Mouse (Mus musculus): ENCODE data around the gene Cep95. TPM values are rescaled to one million over a fixed set of nuclear protein-coding genes. Genes with fewer than 3 reads are reported as not detected.

Cep95 gene
- polyA plus RNA-seq, 1 experiment from 2014 or later: 22.6 TPM

DNA sequence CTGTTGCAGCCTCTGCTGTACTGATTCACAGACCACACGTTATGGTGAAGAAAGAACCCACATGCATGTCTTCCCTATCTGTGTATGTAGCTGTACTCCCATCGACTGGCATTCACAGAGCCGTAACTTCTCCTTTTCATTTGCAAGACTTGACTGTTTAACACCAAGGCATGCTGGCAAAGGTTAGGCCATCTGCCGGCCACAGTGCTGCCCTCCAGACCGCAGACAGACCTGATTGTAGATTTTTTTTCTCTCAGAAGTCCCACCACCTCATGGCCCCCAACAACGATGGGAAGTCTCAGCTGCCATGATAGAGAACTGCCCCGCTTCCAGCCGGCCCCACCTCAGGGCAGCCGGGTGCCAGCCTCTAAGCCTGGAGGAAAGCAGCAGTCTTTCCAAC, 30.5 kb downstream of the Cep95 start:
- no peak for DNase-seq (ENCODE audit: low spot score)
- Histone ChIP-seq H3K4me2 (ENCODE audit: low read depth, low read length) (no peak overlapping the region), H3K4me3 (ENCODE audit: low read depth, low read length) (no peak overlapping the region), H3K9me3 (replicated peaks; ENCODE audit: control insufficient read depth, low read length) (no peaks in the 10 kb centered on the region), H3K27ac (replicated peaks; ENCODE audit: low read depth, low read length) (no peak overlapping the region), H3K4me1 (ENCODE audit: control insufficient read depth, insufficient read depth, low read length) (0 out of 2 replicates have a peak, but pooled peaks cover 2% of the 10 kb centered on the region), H3K9ac (replicated peaks; ENCODE audit: low read length) (no peak overlapping the region), H3K27me3 (ENCODE audit: control insufficient read depth, insufficient read depth, low read length) (no peaks in the 10 kb centered on the region), H3K36me3 (replicated peaks; ENCODE audit: control insufficient read depth, insufficient read depth, low read depth, low read length) (peaks cover 8% of the 10 kb centered on the region)
- ATAC-seq (replicated peaks; ENCODE audit: insufficient number of reproducible peaks, low FRiP score, low TSS enrichment, low read depth): no peak
- 92% methylated on average over 9 of the region's 9 CpGs for WGBS

- Histone ChIP-seq H3K27me3 (ENCODE audit: control insufficient read depth, insufficient read depth, low read length) (no peaks in the 10 kb centered on the region), H3K4me2 (ENCODE audit: low read depth, low read length) (no peak overlapping the region), H3K4me3 (ENCODE audit: low read depth, low read length) (no peak overlapping the region), H3K9me3 (replicated peaks; ENCODE audit: control insufficient read depth, low read length) (no peaks in the 10 kb centered on the region), H3K4me1 (ENCODE audit: control insufficient read depth, insufficient read depth, low read length) (no peaks in the 10 kb centered on the region), H3K9ac (replicated peaks; ENCODE audit: low read length) (no peak overlapping the region), H3K36me3 (replicated peaks; ENCODE audit: control insufficient read depth, insufficient read depth, low read depth, low read length) (peaks cover 8% of the 10 kb centered on the region), H3K27ac (replicated peaks; ENCODE audit: low read depth, low read length) (no peak overlapping the region)
- DNase-seq (ENCODE audit: low spot score) (no peak), ATAC-seq (replicated peaks; ENCODE audit: insufficient number of reproducible peaks, low FRiP score, low TSS enrichment, low read depth) (no peak)
- WGBS: 81% methylated on average over 6 of the region's 6 CpGs
Observed at GRCm38 (mm10) chr11:106820252-106820651, 31.2 kb downstream of the Cep95 start.

DNA sequence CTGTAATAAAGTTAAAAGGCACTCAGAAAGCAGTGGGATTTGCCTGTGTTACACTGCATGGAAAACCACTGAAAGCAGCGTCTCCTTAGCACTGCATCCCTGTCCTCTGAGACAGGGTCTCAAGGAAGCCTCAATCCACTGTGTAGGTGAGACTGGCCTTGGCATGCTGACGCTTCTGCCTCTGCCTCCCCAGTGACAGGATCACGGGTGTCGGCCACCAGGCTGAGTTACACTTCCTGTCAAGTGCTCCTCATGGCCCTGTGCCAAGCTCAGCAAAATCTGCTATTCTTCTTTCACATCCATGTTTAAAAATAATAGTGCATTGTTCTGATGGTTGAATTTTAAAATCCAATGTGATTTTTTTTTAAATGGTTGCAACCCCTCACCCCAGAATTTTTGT, 31.9 kb downstream of the Cep95 start:
- Histone ChIP-seq H3K4me3 (ENCODE audit: low read depth, low read length) (no peak overlapping the region), H3K4me1 (ENCODE audit: control insufficient read depth, insufficient read depth, low read length) (no peaks in the 10 kb centered on the region), H3K36me3 (replicated peaks; ENCODE audit: control insufficient read depth, insufficient read depth, low read depth, low read length) (peaks cover 6% of the 10 kb centered on the region), H3K27me3 (ENCODE audit: control insufficient read depth, insufficient read depth, low read length) (no peaks in the 10 kb centered on the region), H3K27ac (replicated peaks; ENCODE audit: low read depth, low read length) (no peak overlapping the region), H3K9me3 (replicated peaks; ENCODE audit: control insufficient read depth, low read length) (no peaks in the 10 kb centered on the region), H3K9ac (replicated peaks; ENCODE audit: low read length) (no peak overlapping the region), H3K4me2 (ENCODE audit: low read depth, low read length) (no peak overlapping the region)
- DNase-seq (ENCODE audit: low spot score) (no peak), ATAC-seq (replicated peaks; ENCODE audit: insufficient number of reproducible peaks, low FRiP score, low TSS enrichment, low read depth) (no peak)
- WGBS: 70% methylated on average over 4 of the region's 4 CpGs

DNA sequence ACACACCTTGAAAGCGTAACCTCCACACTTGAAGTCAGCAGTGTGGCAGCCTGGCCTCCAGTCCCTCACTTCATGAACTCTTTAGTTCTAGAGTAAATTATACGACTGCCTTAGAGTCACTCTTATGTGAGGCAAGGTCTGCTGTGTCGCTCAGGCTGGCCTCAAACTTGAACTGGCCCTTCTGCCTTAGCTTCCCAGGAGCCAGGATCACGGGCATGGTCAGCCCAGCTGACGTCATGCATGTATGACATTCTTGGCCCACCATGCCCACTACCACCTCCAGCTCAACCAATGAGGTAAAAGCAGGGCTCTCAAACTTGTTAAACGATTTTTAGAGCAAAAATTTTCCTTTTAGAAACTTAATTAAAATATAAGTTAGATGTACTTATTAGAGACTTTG, 32.3 kb downstream of the Cep95 start:
- Histone ChIP-seq H3K4me2 (ENCODE audit: low read depth, low read length) (no peak overlapping the region), H3K4me1 (ENCODE audit: control insufficient read depth, insufficient read depth, low read length) (no peaks in the 10 kb centered on the region), H3K9ac (replicated peaks; ENCODE audit: low read length) (no peak overlapping the region), H3K4me3 (ENCODE audit: low read depth, low read length) (no peak overlapping the region), H3K27me3 (ENCODE audit: control insufficient read depth, insufficient read depth, low read length) (no peaks in the 10 kb centered on the region), H3K36me3 (replicated peaks; ENCODE audit: control insufficient read depth, insufficient read depth, low read depth, low read length) (peaks cover 6% of the 10 kb centered on the region), H3K9me3 (replicated peaks; ENCODE audit: control insufficient read depth, low read length) (no peaks in the 10 kb centered on the region), H3K27ac (replicated peaks; ENCODE audit: low read depth, low read length) (no peak overlapping the region)
- WGBS: 87% methylated on average over 6 of the region's 6 CpGs
- ATAC-seq (replicated peaks; ENCODE audit: insufficient number of reproducible peaks, low FRiP score, low TSS enrichment, low read depth) (no peak), DNase-seq (ENCODE audit: low spot score) (no peak)

DNA sequence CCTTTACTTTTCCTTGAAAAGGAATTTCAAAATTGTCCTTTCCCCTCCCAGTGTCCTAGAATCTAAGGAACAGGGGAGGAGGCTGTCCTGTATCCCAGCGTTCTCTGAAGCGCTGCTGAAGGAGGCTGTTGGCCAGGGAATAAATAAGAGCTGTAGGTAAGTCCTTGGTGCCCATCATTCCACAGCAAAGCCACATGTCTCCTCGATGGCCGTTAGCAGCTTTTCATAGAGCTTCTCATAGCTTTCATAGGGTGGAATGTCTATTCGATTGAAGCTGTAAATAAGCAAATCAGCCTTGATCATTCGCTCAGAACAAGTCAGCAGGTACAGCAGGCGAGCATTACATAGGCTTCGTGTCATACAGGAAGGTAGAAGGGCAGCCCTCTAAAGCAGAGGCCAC, 33.4 kb downstream of the Cep95 start:
- DNase-seq (ENCODE audit: low spot score) (no peak), ATAC-seq (replicated peaks; ENCODE audit: insufficient number of reproducible peaks, low FRiP score, low TSS enrichment, low read depth) (no peak)
- no peak overlapping the region for H3K27ac ChIP-seq (replicated peaks; ENCODE audit: low read depth, low read length)
- no peak overlapping the region for H3K4me3 ChIP-seq (ENCODE audit: low read depth, low read length)
- H3K36me3 ChIP-seq (replicated peaks; ENCODE audit: control insufficient read depth, insufficient read depth, low read depth, low read length): peaks cover 2% of the 10 kb centered on the region; the same call in 1 of the 2 replicates
- 92% methylated on average over 8 of the region's 8 CpGs for WGBS
- no peak overlapping the region for H3K4me2 ChIP-seq (ENCODE audit: low read depth, low read length)
- no peaks in the 10 kb centered on the region for H3K9me3 ChIP-seq (replicated peaks; ENCODE audit: control insufficient read depth, low read length)
- no peaks in the 10 kb centered on the region for H3K27me3 ChIP-seq (ENCODE audit: control insufficient read depth, insufficient read depth, low read length)
- H3K4me1 ChIP-seq (ENCODE audit: control insufficient read depth, insufficient read depth, low read length): no peaks in the 10 kb centered on the region
- H3K9ac ChIP-seq (replicated peaks; ENCODE audit: low read length): no peak overlapping the region

GRCm38 (mm10) chr11:106822911-106823310, 33.9 kb downstream of the Cep95 start:
- Histone ChIP-seq H3K36me3 (replicated peaks; ENCODE audit: control insufficient read depth, insufficient read depth, low read depth, low read length) (peaks cover 2% of the 10 kb centered on the region; the same call in 1 of the 2 replicates), H3K4me2 (ENCODE audit: low read depth, low read length) (no peak overlapping the region), H3K27me3 (ENCODE audit: control insufficient read depth, insufficient read depth, low read length) (no peaks in the 10 kb centered on the region), H3K9me3 (replicated peaks; ENCODE audit: control insufficient read depth, low read length) (no peaks in the 10 kb centered on the region), H3K4me3 (ENCODE audit: low read depth, low read length) (no peak overlapping the region), H3K27ac (replicated peaks; ENCODE audit: low read depth, low read length) (no peak overlapping the region), H3K9ac (replicated peaks; ENCODE audit: low read length) (no peak overlapping the region), H3K4me1 (ENCODE audit: control insufficient read depth, insufficient read depth, low read length) (no peaks in the 10 kb centered on the region)
- WGBS: 93% methylated on average over 5 of the region's 5 CpGs
- DNase-seq (ENCODE audit: low spot score) (no peak), ATAC-seq (replicated peaks; ENCODE audit: insufficient number of reproducible peaks, low FRiP score, low TSS enrichment, low read depth) (no peak)

DNA sequence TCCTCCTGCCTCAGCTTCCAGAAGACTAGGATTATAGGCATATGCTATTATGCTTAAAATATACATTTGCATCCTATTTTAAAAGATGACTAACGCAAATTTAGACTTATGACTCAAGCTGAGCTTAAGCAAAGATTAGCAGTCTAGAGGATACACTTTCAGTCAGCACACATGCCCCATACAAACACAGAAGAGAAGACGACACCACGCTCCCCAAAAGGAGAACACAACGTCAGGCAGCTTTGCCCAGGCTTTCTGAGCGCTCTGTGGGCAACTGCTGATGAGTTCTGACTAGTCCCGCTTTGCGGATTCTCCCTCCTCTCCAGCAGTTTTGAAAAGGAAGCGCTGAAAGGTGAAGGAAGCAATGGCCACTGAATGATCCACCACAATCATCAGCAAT, 34.7 kb downstream of the Cep95 start:
- Histone ChIP-seq H3K4me2 (ENCODE audit: low read depth, low read length) (no peak overlapping the region), H3K27me3 (ENCODE audit: control insufficient read depth, insufficient read depth, low read length) (no peaks in the 10 kb centered on the region), H3K4me1 (ENCODE audit: control insufficient read depth, insufficient read depth, low read length) (no peaks in the 10 kb centered on the region), H3K36me3 (replicated peaks; ENCODE audit: control insufficient read depth, insufficient read depth, low read depth, low read length) (peaks cover 2% of the 10 kb centered on the region; the same call in 1 of the 2 replicates), H3K27ac (replicated peaks; ENCODE audit: low read depth, low read length) (no peak overlapping the region), H3K4me3 (ENCODE audit: low read depth, low read length) (no peak overlapping the region), H3K9me3 (replicated peaks; ENCODE audit: control insufficient read depth, low read length) (no peaks in the 10 kb centered on the region), H3K9ac (replicated peaks; ENCODE audit: low read length) (no peak overlapping the region)
- no peak for ATAC-seq (replicated peaks; ENCODE audit: insufficient number of reproducible peaks, low FRiP score, low TSS enrichment, low read depth)
- 93% methylated on average over 8 of the region's 8 CpGs for WGBS
- DNase-seq (ENCODE audit: low spot score): no peak

- WGBS: 92% methylated on average over 10 of the region's 10 CpGs
- no peaks in the 10 kb centered on the region for H3K27me3 ChIP-seq (ENCODE audit: control insufficient read depth, insufficient read depth, low read length)
- H3K27ac ChIP-seq (replicated peaks; ENCODE audit: low read depth, low read length): no peak overlapping the region
- peaks cover under 1% of the 10 kb centered on the region; the same call in 1 of the 2 replicates for H3K36me3 ChIP-seq (replicated peaks; ENCODE audit: control insufficient read depth, insufficient read depth, low read depth, low read length)
- no peak overlapping the region for H3K4me3 ChIP-seq (ENCODE audit: low read depth, low read length)
- no peak overlapping the region for H3K9ac ChIP-seq (replicated peaks; ENCODE audit: low read length)
- DNase-seq (ENCODE audit: low spot score): no peak
- no peak overlapping the region for H3K4me2 ChIP-seq (ENCODE audit: low read depth, low read length)
- H3K9me3 ChIP-seq (replicated peaks; ENCODE audit: control insufficient read depth, low read length): no peaks in the 10 kb centered on the region
- H3K4me1 ChIP-seq (ENCODE audit: control insufficient read depth, insufficient read depth, low read length): no peaks in the 10 kb centered on the region
- ATAC-seq (replicated peaks; ENCODE audit: insufficient number of reproducible peaks, low FRiP score, low TSS enrichment, low read depth): no peak
Observed at GRCm38 (mm10) chr11:106824403-106824802, 35.4 kb downstream of the Cep95 start.
